Mouse (Mus musculus) spleen, embryonic (tissue): Measurements from ENCODE around the gene Tmem121.
"Not testable (repeated sequence)": the region's sequence is repeated elsewhere in the genome, so short reads cannot be mapped to it uniquely, and the experiment has no call there.

ENCODE experiments used
- CTCF ChIA-PET: fragments of 350-600 bp; sonication (Branson Sonifier 250); formaldehyde crosslinking; loops from one replicate; lab custom pipeline; 2022; lab: Charles Lee

Gene Tmem121

GRCm38 (mm10) chr12:113184945-113185344, 785 bp upstream of the Tmem121 start:
- CTCF ChIA-PET, result no interaction called here

GRCm38 (mm10) chr12:113186326-113187010, 738 bp downstream of the Tmem121 start:
- CTCF ChIA-PET, result interaction anchor here (1.3 kb wide), 1 partner anchor 38 kb away, joined by 8 read pairs; no protein-coding TSS in a partner anchor

- CTCF ChIA-PET, result interaction anchor here (1.1 to 1.3 kb wide), 2 partner anchors 19 to 39 kb away, joined by 4 to 8 read pairs; no protein-coding TSS in a partner anchor
Measured at GRCm38 (mm10) chr12:113187011-113187375, 1.3 kb downstream of the Tmem121 start.

- CTCF ChIA-PET, result interaction anchor here (0.7 to 1.3 kb wide), 3 partner anchors 20 to 42 kb away, joined by 3 to 8 read pairs (median 4); partner anchors contain the start of gene Crip1
Measured at GRCm38 (mm10) chr12:113187584-113188295, 2.0 kb downstream of the Tmem121 start.

- CTCF ChIA-PET, result interaction anchor here (0.7 to 1.1 kb wide), 2 partner anchors 21 to 43 kb away, joined by 3 to 4 read pairs; partner anchors contain the start of gene Crip1
Measured at GRCm38 (mm10) chr12:113188349-113189055, 2.8 kb downstream of the Tmem121 start.

GRCm38 (mm10) chr12:113193423-113193822, 7.7 kb downstream of the Tmem121 start:
- CTCF ChIA-PET, result no interaction called here

- CTCF ChIA-PET, result not testable (repeated sequence)
Measured at GRCm38 (mm10) chr12:113199132-113199531, 13.4 kb downstream of the Tmem121 start.

- CTCF ChIA-PET, result no interaction called here
Measured at GRCm38 (mm10) chr12:113201301-113201700, 15.6 kb downstream of the Tmem121 start.

- CTCF ChIA-PET, result no interaction called here
Measured at GRCm38 (mm10) chr12:113202008-113202407, 16.3 kb downstream of the Tmem121 start.

- CTCF ChIA-PET, result no interaction called here
Measured at GRCm38 (mm10) chr12:113203522-113203921, 17.8 kb downstream of the Tmem121 start.

GRCm38 (mm10) chr12:113205251-113205942, 19.7 kb downstream of the Tmem121 start:
- CTCF ChIA-PET, result interaction anchor here (0.5 kb wide), 1 partner anchor 294 kb away, joined by 7 read pairs; no protein-coding TSS in a partner anchor

GRCm38 (mm10) chr12:113207737-113208136, 22.0 kb downstream of the Tmem121 start:
- CTCF ChIA-PET, result no interaction called here

- CTCF ChIA-PET, result no interaction called here
Measured at GRCm38 (mm10) chr12:113210586-113211378, 25.1 kb downstream of the Tmem121 start.

GRCm38 (mm10) chr12:113211772-113212171, 26.0 kb downstream of the Tmem121 start:
- CTCF ChIA-PET, result no interaction called here

- CTCF ChIA-PET, result no interaction called here
Measured at GRCm38 (mm10) chr12:113212326-113212924, 26.7 kb downstream of the Tmem121 start.

GRCm38 (mm10) chr12:113213226-113213625, 27.5 kb downstream of the Tmem121 start:
- CTCF ChIA-PET, result no interaction called here

GRCm38 (mm10) chr12:113214072-113214808, 28.5 kb downstream of the Tmem121 start:
- CTCF ChIA-PET, result no interaction called here

- CTCF ChIA-PET, result interaction anchor here (0.6 kb wide), 2 partner anchors 270 to 383 kb away, joined by 3 to 7 read pairs; no protein-coding TSS in a partner anchor
Measured at GRCm38 (mm10) chr12:113214972-113215666, 29.4 kb downstream of the Tmem121 start.
